Mouse (Mus musculus): ENCODE data around the gene Atf7.

The Atf7 gene

GRCm38 (mm10) chr15:102485853-102486252 lies 139.4 kb downstream of the Atf7 start:
- DNase-seq, result no peak

GRCm38 (mm10) chr15:102483136-102483535 lies 142.1 kb downstream of the Atf7 start:
- DNase-seq, result no peak
